Mouse (Mus musculus) brown adipose tissue, adult 24 weeks (tissue): ENCODE data around the gene Cmtm8. TPM values are rescaled to one million over a fixed set of nuclear protein-coding genes. Genes with fewer than 3 reads are reported as not detected.

Experiments used
- H3K27ac ChIP-seq: fragments of 200-500 bp; replicated peaks from 2 replicates; pipeline ENCODE4 v1.5.1; 2012; ENCODE audit warnings: low read depth, mild to moderate bottlenecking, low read length
- H3K4me1 ChIP-seq: fragments of 200-500 bp; 2 replicates; pipeline ENCODE4 v1.6.1; 2012; ENCODE audit warnings: low read length, mixed read lengths; ENCODE audit not compliant: control insufficient read depth, insufficient read depth, insufficient read length
- H3K4me3 ChIP-seq: fragments of 200-500 bp; 2 replicates; pipeline ENCODE4 v1.5.1; 2012; ENCODE audit warnings: low read depth, mild to moderate bottlenecking, low read length, moderate library complexity; ENCODE audit not compliant: insufficient read depth
- polyA plus RNA-seq: library from polyadenylated mRNA; stranded (reverse); fragments of >200 nt; gene quantifications from 2 replicates; pipeline ENCODE4 v1.2.4, GENCODE M21; 2012; ENCODE audit not compliant: missing spikeins, insufficient read depth, insufficient read length

Cmtm8 gene
- polyA plus RNA-seq: 3.6 and 5.0 TPM in 2 replicates

DNA sequence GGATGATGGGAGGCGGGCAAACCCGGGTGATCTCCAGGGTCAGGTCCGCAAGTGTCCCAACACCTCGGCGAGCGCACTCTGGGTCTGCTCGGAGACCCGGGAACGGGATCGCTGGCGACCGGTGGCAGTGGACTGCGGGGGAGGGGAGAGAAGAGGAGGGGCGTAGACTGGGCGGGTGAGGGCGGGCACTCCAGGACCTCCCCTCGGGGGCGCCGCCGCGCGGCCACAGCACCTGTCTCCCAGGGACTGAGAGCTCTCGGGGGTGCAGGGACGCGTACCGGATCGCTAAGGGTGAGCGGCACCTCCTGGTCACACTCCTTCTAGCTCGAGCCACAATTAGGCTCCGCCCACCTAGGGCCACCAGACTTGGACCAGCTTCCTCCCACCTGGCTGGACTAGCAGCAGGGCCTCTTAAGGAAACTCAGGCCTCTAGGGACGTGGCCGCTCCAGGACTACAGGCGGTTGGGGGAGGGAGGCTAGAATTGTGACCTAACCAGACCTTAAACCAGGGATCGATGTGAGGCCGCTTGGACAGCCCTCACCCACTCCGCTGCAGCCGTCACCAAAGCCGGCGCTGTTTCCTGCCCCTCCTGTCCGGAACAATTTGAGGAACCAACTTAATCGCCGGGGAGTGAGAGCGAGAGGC, at the start of gene Cmtm8:
Gene Cmtm8, minus strand, starts transcription at position 140 of the 646 bp plus-strand sequence.
- peak within 1 kb of the TSS; percentile 62 for H3K27ac ChIP-seq
- H3K4me3 ChIP-seq: peak within 1 kb of the TSS; percentile 84
- no peaks in the 10 kb centered on the region; the same call in 1 of the 2 replicates for H3K4me1 ChIP-seq

DNA sequence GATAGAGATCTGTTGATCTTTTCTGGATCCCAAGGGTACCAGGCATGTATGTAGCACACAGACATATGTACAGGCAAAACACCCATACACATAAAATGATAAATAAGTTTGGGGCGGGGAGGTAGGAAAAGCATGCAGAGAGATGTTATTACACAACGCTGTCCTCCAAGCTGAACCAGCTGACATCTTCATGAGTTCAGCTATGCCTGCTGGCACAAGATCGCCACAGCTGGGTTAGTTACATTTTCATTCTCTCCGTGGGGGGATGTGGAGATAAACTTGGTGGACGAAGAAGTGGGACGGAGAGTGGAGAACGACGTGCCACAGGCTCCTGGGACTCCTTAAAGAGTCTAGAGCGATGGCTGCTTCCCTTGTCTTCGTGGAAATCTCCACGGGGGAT, 49.0 kb upstream of the Cmtm8 start:
- Histone ChIP-seq H3K27ac (no peak overlapping the region), H3K4me3 (no peak overlapping the region), H3K4me1 (no peaks in the 10 kb centered on the region)

DNA sequence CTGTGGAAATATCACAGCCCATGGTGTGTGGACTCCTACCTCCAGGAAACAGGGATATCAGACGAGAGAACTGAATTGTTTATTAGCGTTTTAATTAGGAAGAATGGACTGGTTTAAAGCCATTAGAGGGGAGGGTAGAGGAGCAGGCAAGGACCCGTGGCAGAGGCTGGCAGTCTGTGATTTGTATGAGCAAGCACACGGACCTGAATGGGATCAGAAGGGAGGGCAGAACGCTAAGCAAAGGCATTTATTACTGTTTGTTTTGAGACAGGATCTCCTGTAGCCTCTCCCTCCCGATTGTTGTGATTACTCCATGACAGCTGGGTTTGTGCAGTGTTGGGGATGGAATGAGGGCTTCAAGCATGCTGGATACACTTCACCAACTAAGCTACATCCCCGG, 46.4 kb upstream of the Cmtm8 start:
- Histone ChIP-seq H3K4me3 (no peak overlapping the region), H3K27ac (no peak overlapping the region), H3K4me1 (no peaks in the 10 kb centered on the region)

DNA sequence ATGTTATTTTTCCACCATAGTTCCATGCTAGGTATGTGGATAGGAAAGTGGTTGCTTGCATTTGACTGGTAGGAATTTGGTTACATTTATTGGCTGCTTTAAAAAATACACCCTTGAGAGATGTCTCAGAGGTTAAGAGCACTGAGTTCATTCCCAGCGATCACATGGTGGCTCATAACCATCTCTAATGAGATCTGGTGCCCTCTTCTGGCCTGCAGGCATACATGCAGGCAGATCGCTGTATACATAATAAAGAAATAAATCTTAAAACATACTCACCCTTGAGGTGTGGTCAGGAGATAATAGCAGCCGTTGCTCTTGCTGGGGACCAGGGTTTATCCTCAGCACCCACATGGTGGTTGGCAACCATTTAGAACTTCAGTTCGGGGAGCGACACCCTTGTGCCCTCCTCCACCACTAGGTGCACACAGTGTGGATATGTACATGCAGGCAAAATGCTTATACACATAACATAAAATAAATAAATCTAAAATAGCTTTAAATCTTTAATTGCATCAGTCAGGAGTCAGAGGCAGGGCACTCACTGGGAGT, 45.0 kb upstream of the Cmtm8 start:
- H3K4me3 ChIP-seq: no peak overlapping the region
- no peak overlapping the region for H3K27ac ChIP-seq
- no peaks in the 10 kb centered on the region for H3K4me1 ChIP-seq

DNA sequence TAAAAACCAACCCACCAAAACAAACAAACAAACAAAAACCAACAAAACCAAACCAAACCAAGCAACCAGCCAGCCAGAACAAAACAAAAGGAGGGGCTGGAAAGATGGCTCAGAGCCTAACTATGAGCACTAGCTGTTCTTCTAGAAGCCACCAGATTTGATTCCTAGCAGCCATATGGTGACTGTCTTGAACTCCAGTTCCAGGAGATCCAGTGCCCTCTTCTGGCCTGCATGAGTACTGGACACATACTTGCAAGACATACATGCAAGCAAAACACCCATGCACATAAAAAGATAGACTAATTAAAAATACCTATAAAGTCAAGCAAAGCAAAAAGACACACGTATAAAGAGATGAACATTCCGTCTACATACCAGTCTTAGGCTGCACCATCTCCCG, 43.7 kb upstream of the Cmtm8 start:
- no peak overlapping the region for H3K27ac ChIP-seq
- H3K4me3 ChIP-seq: no peak overlapping the region

DNA sequence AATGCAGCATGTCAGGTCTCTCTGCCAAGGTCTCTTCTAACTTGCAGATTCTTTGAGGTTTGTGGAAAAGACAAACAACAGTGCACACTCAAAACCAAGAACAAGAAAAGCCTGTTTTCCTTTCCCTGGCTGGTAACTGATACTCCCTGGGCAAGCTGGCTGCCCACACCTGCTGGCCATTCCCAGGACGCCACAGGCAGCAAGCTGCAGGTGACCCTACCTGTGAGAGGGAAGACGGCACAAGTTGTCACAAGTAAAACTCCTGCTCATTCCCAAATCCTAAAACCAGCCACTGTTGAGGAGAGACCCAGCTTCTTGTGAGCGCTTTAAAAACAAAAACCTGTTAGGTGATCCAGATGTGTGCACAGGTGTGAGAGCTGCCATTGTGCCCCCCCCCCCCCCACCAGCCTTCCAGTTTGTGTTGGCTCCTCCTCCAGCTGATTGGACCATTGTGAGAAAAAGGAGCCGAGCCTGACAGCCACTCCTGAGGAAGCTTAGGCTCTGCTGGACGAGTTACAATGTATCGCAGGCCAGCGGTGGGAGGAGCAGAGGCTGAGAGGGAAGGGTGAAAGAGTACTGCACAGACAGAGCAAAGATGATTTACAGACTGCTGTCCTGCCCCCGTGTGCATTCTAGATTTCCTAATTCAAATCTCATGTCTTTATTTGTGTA, 42.2 kb upstream of the Cmtm8 start:
- H3K4me3 ChIP-seq: no peak overlapping the region
- H3K27ac ChIP-seq: no peak overlapping the region
- H3K4me1 ChIP-seq: no peaks in the 10 kb centered on the region

More for the DNA sequence above, 43.7 kb upstream of the Cmtm8 start:
- no peaks in the 10 kb centered on the region for H3K4me1 ChIP-seq

DNA sequence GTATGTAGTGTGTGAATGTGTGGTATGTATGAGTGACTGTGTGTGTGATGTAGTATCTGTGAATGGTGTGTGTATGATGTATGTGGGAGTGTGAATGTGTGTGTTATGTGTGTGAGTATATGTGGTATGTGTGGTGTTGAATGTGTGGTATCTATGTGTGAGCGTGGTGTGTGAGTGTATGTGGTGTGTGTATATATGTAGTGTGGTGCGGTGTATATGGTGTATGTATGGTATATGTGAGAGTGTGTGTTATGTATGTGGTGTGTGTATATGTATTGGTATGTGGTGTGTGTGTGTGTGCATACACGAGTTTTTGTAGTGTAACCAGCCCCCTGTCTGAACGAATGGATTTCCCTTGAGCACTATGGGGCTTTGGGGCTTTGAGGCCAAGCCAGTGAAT, 41.6 kb upstream of the Cmtm8 start:
- H3K4me3 ChIP-seq: no peak overlapping the region
- no peak overlapping the region for H3K27ac ChIP-seq
- no peaks in the 10 kb centered on the region for H3K4me1 ChIP-seq

DNA sequence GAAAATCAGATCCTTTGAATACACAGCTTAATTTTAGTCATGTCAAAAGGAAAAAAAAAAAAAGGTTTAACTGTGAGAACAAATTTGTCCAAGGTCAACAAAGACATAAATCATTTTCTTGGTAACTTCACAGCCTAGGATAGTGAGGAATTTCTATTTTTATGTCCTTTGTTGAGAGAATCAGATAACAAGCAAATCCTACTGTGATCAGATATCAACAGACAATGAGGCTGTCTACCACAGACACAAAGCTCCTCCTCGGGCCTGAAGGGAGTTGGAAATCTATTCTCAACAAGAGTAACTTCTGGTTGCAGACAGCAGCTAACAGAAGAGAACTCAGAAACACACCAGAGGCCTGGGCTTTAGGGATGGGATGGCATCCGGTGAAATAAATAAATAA, 38.0 kb upstream of the Cmtm8 start:
- no peak overlapping the region for H3K4me3 ChIP-seq
- no peak overlapping the region for H3K27ac ChIP-seq
- H3K4me1 ChIP-seq: no peaks in the 10 kb centered on the region

DNA sequence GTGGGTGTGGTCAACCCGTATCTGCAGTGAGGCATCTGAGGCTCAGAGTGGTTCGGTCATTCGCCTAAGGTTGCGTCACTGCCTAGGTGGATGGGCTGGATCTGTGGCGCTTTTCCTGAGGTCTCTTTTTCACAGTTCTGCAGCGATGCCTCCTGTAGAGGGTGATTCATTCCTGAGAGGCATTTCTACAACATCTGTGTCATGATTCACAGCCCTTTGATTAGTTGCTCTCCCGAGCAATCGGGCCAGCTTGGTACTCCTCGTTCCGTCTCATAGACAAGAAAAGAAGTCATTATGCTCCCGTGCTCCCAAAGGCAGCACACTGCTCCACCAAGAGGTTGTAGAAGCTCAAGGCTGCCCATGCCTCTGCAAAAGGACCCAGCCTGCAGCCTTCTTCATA, 11.4 kb upstream of the Cmtm8 start:
- Histone ChIP-seq H3K27ac (no peak overlapping the region), H3K4me3 (no peak overlapping the region), H3K4me1 (0 out of 2 replicates have a peak, but pooled peaks cover 3% of the 10 kb centered on the region)

DNA sequence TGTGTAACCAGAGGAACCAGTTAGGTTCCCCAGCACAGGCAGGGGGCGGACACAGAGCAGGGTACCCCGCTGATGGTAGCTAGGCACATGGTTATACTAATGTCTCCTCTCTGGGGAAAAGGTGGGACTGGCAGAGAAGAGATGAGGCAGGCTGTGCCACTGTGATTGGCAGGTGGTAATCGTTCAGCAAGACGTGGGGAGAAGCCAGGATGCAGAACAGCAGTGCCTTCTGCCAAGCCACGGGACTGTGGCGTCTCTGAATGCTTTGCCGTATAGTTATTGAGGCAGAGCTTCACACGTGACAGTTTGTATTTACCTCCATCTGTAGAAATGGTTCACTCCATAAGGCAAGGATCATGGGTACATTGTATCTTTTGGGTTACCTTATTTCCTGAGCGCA, 10.7 kb upstream of the Cmtm8 start:
- H3K4me1 ChIP-seq: 0 out of 2 replicates have a peak, but pooled peaks cover 3% of the 10 kb centered on the region
- H3K27ac ChIP-seq: no peak overlapping the region
- H3K4me3 ChIP-seq: no peak overlapping the region

DNA sequence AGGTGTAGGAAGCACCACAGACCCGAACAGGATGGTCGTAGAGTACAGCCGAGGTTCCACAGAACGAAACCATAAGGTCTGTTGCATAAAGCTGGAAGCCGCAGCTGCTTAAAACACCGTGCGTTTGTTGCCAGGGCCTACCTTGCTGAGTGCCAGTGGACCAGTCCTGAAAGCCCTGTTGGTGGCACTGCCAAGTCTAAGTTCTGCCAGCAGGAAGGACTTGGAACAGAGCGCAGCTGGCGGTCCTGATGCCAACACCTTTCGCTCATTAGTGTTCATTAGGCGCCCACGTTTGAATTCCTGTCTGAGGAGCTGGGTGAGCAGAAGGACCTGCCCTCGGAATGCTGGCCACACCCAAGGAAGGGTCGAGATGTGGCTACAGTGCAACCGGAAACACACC, 9.4 kb upstream of the Cmtm8 start:
- no peak overlapping the region for H3K27ac ChIP-seq
- 0 out of 2 replicates have a peak, but pooled peaks cover 3% of the 10 kb centered on the region for H3K4me1 ChIP-seq
- H3K4me3 ChIP-seq: no peak overlapping the region

DNA sequence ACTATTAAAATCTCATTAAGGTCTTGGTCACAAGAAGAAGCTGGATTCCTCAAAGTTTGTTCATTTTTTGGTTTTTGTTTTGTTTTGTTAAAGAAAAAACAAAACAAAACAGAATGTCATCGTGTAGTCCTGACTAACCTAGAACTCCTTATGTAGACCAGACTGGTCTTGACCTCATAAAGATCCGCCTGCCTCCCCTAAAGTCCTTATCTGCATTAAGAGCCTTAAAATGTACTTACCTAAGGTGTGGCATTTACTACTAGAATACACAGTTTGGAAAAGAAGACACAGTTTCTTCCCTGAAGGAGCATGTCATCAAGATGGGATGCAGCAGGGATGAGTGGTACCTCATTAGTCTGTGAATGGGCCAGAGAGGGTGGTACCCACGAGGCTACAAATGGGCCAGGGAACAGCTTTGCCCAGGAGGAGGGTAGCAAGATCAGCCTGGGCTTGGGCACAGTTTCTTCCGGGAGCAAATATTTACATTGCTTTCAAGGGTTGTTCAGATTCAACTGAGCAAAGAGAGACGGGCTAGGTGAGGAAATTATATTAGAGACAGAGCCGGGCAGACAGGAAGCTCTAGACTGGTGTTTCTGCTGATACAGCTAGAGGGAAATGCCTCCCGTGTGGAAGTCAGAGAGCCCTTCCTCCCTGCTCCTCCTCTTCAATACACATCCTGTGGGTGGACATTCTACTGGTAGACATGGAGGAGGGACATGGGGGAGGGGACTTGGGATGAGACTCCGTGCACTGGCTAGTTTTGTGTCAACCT, 7.6 kb upstream of the Cmtm8 start:
- H3K4me3 ChIP-seq: no peak overlapping the region

DNA sequence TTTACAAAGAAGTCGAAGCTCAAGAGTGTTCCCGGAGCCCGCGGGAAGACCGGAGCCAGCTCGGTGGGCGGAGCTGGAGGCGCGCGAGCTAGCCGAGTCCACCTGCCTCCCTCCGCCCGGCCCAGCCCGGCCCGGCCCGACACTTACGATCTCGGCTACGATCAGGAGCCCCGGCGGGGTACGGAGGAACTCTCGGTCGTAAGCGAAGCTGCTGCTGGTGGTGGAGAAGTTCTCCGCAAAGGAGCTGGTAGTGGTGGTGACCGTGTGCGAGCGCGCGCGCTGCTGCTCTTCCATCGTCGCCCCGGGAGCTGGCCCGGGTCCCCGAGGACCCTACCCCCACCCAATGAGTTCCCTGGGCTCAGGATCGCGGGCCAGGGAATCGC, 331 bp downstream of the Cmtm8 start:
- Histone ChIP-seq H3K4me1 (no peaks in the 10 kb centered on the region; the same call in 1 of the 2 replicates), H3K4me3 (peak overlapping the region; percentile 84), H3K27ac (peak overlapping the region; percentile 54)

More for the DNA sequence above, 7.6 kb upstream of the Cmtm8 start:
- Histone ChIP-seq H3K4me1 (0 out of 2 replicates have a peak, but pooled peaks cover 3% of the 10 kb centered on the region), H3K27ac (no peak overlapping the region)

DNA sequence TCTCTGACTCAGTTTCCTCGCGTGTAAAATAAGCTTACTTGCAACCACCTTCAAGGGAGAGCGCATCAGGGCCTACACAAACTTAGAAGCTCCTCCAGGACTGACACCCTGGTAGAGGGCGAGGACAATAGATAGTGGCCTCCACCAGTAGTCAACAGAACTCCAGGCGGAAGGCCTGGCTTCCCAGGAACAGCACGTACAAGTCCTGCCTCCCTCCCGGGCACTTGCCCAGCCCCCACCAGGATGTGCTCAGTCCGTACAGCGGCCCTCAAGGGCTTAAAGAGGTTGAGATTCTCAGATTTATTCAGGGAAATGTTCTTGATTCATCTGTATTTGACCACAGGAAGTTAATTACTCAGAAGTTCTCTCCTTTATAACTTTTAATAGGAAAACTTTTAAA, 1.1 kb downstream of the Cmtm8 start:
- Histone ChIP-seq H3K4me3 (peak overlapping the region; percentile 84), H3K27ac (peak overlapping the region; percentile 74), H3K4me1 (no peaks in the 10 kb centered on the region; the same call in 1 of the 2 replicates)

DNA sequence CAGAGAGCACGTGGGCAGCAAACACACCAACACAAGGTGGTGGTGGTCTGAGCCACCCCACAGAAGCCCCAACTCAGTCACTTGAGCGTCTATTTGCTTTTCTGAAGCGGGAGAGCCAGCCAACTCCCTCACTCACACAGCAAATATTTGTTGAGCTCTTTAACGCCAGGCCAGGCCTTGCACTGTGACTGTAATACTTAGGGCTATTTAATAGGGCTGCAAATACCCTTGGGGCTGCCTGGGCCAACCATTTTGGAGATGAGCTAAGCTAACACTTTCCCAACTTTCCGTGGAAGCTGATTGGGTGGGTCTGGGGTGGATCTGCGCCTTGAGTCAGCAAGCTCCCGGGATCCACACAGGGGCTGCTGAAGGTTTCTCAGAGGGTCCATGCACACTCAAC, 1.7 kb downstream of the Cmtm8 start:
- Histone ChIP-seq H3K27ac (no peak overlapping the region), H3K4me1 (no peaks in the 10 kb centered on the region; the same call in 1 of the 2 replicates), H3K4me3 (0 out of 2 replicates have a peak overlapping the region, but pooled peaks have one; percentile 84)
